Mouse (Mus musculus): Measurements from ENCODE around the gene Snx1.
A peak's percentile ranks its signal among the peaks of the same experiment; 100 is the strongest.

Snx1 gene

GRCm38 (mm10) chr9:66127193-66127546, 783 bp upstream of the Snx1 start:
- DNase-seq (ENCODE audit: low spot score in 2 of 2): no peak

- no peak for DNase-seq (ENCODE audit: low spot score in 2 of 2)
Measured at GRCm38 (mm10) chr9:66125543-66126455, 588 bp downstream of the Snx1 start.

- DNase-seq (ENCODE audit: low spot score in 2 of 2): peak; percentile 95 to 98
Measured at GRCm38 (mm10) chr9:66124681-66125542, 1.5 kb downstream of the Snx1 start.

- DNase-seq (ENCODE audit: low spot score in 2 of 2): no peak
Measured at GRCm38 (mm10) chr9:66124111-66124531, 2.3 kb downstream of the Snx1 start.

GRCm38 (mm10) chr9:66123648-66124047, 2.7 kb downstream of the Snx1 start:
- no peak for DNase-seq (ENCODE audit: low spot score in 2 of 2)

GRCm38 (mm10) chr9:66121421-66121820, 5.0 kb downstream of the Snx1 start:
- no peak for DNase-seq (ENCODE audit: low spot score in 2 of 2)

GRCm38 (mm10) chr9:66120945-66121344, 5.4 kb downstream of the Snx1 start:
- DNase-seq (ENCODE audit: low spot score in 2 of 2): no peak

- DNase-seq (ENCODE audit: low spot score in 2 of 2): no peak
Measured at GRCm38 (mm10) chr9:66120106-66120505, 6.3 kb downstream of the Snx1 start.

- DNase-seq (ENCODE audit: low spot score in 2 of 2): no peak
Measured at GRCm38 (mm10) chr9:66119498-66119897, 6.9 kb downstream of the Snx1 start.

- DNase-seq (ENCODE audit: low spot score in 2 of 2): peak in 1 of 2 experiments; percentile 21
Measured at GRCm38 (mm10) chr9:66116890-66117289, 9.5 kb downstream of the Snx1 start.

- no peak for DNase-seq (ENCODE audit: low spot score in 2 of 2)
Measured at GRCm38 (mm10) chr9:66114341-66114740, 12.0 kb downstream of the Snx1 start.

- DNase-seq (ENCODE audit: low spot score in 2 of 2): no peak
Measured at GRCm38 (mm10) chr9:66110611-66111379, 15.6 kb downstream of the Snx1 start.

GRCm38 (mm10) chr9:66110126-66110525, 16.3 kb downstream of the Snx1 start:
- no peak for DNase-seq (ENCODE audit: low spot score in 2 of 2)

GRCm38 (mm10) chr9:66109574-66109973, 16.8 kb downstream of the Snx1 start:
- no peak for DNase-seq (ENCODE audit: low spot score in 2 of 2)

- DNase-seq (ENCODE audit: low spot score in 2 of 2): no peak
Measured at GRCm38 (mm10) chr9:66105168-66105567, 21.2 kb downstream of the Snx1 start.

- no peak for DNase-seq (ENCODE audit: low spot score in 2 of 2)
Measured at GRCm38 (mm10) chr9:66104601-66105000, 21.8 kb downstream of the Snx1 start.

- DNase-seq (ENCODE audit: low spot score in 2 of 2): no peak
Measured at GRCm38 (mm10) chr9:66102668-66103067, 23.7 kb downstream of the Snx1 start.

GRCm38 (mm10) chr9:66101577-66101976, 24.8 kb downstream of the Snx1 start:
- DNase-seq (ENCODE audit: low spot score in 2 of 2): no peak

GRCm38 (mm10) chr9:66092664-66093063, 33.7 kb downstream of the Snx1 start:
- DNase-seq (ENCODE audit: low spot score in 2 of 2): no peak

GRCm38 (mm10) chr9:66091327-66092231, 34.8 kb downstream of the Snx1 start:
- DNase-seq (ENCODE audit: low spot score in 2 of 2): no peak

Measured in urinary bladder, adult 18-20 months (tissue).